Mouse (Mus musculus) forebrain, embryonic 16.5 days (tissue): ENCODE data around the gene Txnrd1. TPM values are rescaled to one million over a fixed set of nuclear protein-coding genes. Genes with fewer than 3 reads are reported as not detected.

Source experiments
- ATAC-seq: fragments of 200-750 bp; cut with Nextera tagmentation; 2 replicates; pipeline ENCODE4 v1.8.0; 2017; ENCODE audit warnings: mild to moderate bottlenecking, moderate library complexity
- H3K27ac ChIP-seq: fragments of 300-500 bp; sonication (generic); 2 replicates; pipeline ENCODE4 v1.5.1; 2014; ENCODE audit warnings: low read length, control low read depth
- H3K27me3 ChIP-seq: fragments of 300-500 bp; sonication (generic); replicated peaks from 2 replicates; pipeline ENCODE4 v1.6.1; 2014; ENCODE audit warnings: low read length; ENCODE audit not compliant: control insufficient read depth, insufficient read depth
- H3K36me3 ChIP-seq: fragments of 300-500 bp; sonication (generic); 2 replicates; pipeline ENCODE4 v1.6.1; 2014; ENCODE audit not compliant: control insufficient read depth, insufficient read depth
- H3K4me1 ChIP-seq: fragments of 300-500 bp; sonication (generic); replicated peaks from 2 replicates; pipeline ENCODE4 v1.6.1; 2014; ENCODE audit warnings: low read length; ENCODE audit not compliant: control insufficient read depth, insufficient read depth
- H3K4me2 ChIP-seq: fragments of 300-500 bp; sonication (generic); 2 replicates; pipeline ENCODE4 v1.6.1; 2014; ENCODE audit warnings: mild to moderate bottlenecking, low read length, control low read depth
- H3K4me3 ChIP-seq: fragments of 300-500 bp; sonication (generic); replicated peaks from 2 replicates; pipeline ENCODE4 v1.5.1; 2014; ENCODE audit warnings: mild to moderate bottlenecking, low read length, control low read depth
- H3K9ac ChIP-seq: fragments of 300-500 bp; sonication (generic); replicated peaks from 2 replicates; pipeline ENCODE4 v1.6.1; 2014; ENCODE audit warnings: low read depth, low read length, control low read depth
- H3K9me3 ChIP-seq: fragments of 300-500 bp; sonication (generic); 2 replicates; pipeline ENCODE4 v1.6.1; 2016; ENCODE audit warnings: low read length; ENCODE audit not compliant: control insufficient read depth
- WGBS: fragments of 180-500 bp; shearing (Covaris S2); extraction: QIAGEN DNeasy Blood & Tissue Kit; methylation state at CpG from one replicate; pipeline ENCODE4 v1.1.7; 2014; 5-methylcytosine and 5-hydroxymethylcytosine counted together
- polyA plus RNA-seq: library from polyadenylated mRNA; unstranded; fragments of >200 nt; fragmentation: Nextera tagmentation; extraction: Ambion mirVana; gene quantifications from 2 replicates; pipeline ENCODE4 v1.2.1, GENCODE M21; 2015

Txnrd1 gene
- polyA plus RNA-seq, 1 experiment from 2014 or later = 157 TPM

DNA sequence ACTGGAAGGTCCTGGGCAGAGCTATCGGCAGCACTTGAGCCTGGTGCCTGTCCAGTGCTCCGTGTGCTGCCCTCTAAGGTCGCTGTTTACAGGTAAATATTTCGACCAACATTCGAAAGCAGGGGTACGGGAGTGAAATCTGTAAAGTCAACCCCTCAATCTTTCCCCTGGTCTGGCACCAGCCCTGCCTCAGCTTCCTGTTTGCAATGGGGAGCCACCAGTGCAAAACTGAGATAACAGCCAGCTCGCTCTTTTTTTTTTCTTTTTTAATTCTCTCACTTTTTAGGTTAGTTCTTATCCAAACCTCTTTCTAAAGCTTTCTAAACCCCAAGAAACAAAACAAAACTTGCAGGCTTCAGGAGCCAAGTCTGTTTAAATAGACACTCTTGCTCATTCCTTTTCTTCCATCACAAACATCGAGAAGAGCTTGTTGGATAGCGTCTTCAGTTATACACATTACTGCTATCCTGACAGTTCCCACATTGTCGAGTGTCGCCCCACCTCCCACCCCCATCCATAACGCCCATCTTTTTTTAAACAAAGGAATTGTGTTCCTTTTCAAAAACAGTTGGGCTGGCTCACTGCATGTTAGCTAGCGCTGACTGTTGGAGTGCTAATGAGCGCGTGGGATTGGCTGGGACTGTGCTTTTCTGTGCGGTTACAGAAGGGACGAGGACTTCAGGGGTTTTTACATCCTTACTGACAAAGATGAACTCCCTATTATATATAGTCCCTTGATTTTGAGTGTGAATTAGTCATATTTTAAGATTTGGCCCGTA, 60.3 kb downstream of the Txnrd1 start:
- Histone ChIP-seq H3K4me2 (no peak overlapping the region), H3K9me3 (no peaks in the 10 kb centered on the region), H3K27ac (peak overlapping the region; percentile 17; the same call in 1 of the 2 replicates), H3K4me1 (peaks cover 16% of the 10 kb centered on the region), H3K27me3 (no peaks in the 10 kb centered on the region), H3K9ac (no peak overlapping the region), H3K4me3 (no peak overlapping the region), H3K36me3 (peaks cover 33% of the 10 kb centered on the region)
- peak; percentile 75 for ATAC-seq
- WGBS = 50% methylated on average over 18 of the region's 18 CpGs

GRCm38 (mm10) chr10:82897936-82898335, 64.2 kb downstream of the Txnrd1 start:
- Histone ChIP-seq H3K4me1 (peaks cover 27% of the 10 kb centered on the region), H3K27me3 (no peaks in the 10 kb centered on the region), H3K9ac (no peak overlapping the region), H3K4me2 (no peak overlapping the region), H3K36me3 (peaks cover 19% of the 10 kb centered on the region), H3K27ac (no peak overlapping the region), H3K9me3 (no peaks in the 10 kb centered on the region), H3K4me3 (no peak overlapping the region)
- ATAC-seq = no peak
- WGBS = 94% methylated on average over 13 of the region's 13 CpGs

- WGBS = 61% methylated on average over 7 of the region's 7 CpGs
- H3K27ac ChIP-seq = no peak overlapping the region
Measured at GRCm38 (mm10) chr10:82898893-82899292, 65.1 kb downstream of the Txnrd1 start.

DNA sequence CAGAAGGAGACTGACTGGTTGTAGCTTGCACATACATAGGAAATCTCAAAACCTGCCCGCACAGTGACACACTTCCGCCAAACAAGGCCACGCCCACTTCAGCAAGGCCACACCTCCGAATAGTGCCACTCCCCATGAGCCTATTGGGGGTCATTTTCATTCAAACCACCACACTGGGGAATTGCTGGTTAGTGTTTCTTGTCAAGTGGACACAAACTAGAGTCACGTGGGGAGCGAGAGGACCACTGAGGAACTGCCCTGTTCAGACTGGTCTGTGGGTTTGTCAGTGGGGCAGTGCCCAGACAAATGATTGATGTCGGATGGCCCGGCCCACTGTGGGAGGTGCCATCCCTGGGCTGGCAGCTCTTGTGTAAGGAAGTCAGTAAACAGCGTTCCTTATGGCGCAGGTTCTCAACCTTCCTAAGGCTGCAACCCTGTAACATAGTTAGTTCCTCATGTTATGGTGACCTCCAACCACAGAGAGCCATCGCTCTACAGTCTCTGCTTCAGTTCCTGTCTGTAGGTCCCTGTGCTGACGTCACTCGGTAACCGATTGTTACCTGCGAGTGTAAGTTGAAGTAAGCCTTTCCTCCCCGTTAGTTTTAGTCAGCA, 66.2 kb downstream of the Txnrd1 start:
- peaks cover 16% of the 10 kb centered on the region for H3K4me1 ChIP-seq
- no peak overlapping the region for H3K4me3 ChIP-seq
- peak overlapping the region; percentile 35 for H3K4me2 ChIP-seq
- ATAC-seq = peak; percentile 16; the same call in 1 of the 2 replicates
- H3K27me3 ChIP-seq = no peaks in the 10 kb centered on the region
- H3K9ac ChIP-seq = 0 out of 2 replicates have a peak overlapping the region, but pooled peaks have one; percentile 18
- 36% methylated on average over 16 of the region's 16 CpGs for WGBS
- H3K27ac ChIP-seq = peak overlapping the region; percentile 49
- no peaks in the 10 kb centered on the region for H3K9me3 ChIP-seq
- peaks cover 19% of the 10 kb centered on the region for H3K36me3 ChIP-seq

More at GRCm38 (mm10) chr10:82898893-82899292, 65.1 kb downstream of the Txnrd1 start:
- peaks cover 20% of the 10 kb centered on the region for H3K4me1 ChIP-seq
- no peak overlapping the region for H3K9ac ChIP-seq
- no peaks in the 10 kb centered on the region for H3K9me3 ChIP-seq
- H3K4me2 ChIP-seq = no peak overlapping the region
- no peak for ATAC-seq
- H3K4me3 ChIP-seq = no peak overlapping the region
- H3K27me3 ChIP-seq = no peaks in the 10 kb centered on the region
- H3K36me3 ChIP-seq = peaks cover 19% of the 10 kb centered on the region

DNA sequence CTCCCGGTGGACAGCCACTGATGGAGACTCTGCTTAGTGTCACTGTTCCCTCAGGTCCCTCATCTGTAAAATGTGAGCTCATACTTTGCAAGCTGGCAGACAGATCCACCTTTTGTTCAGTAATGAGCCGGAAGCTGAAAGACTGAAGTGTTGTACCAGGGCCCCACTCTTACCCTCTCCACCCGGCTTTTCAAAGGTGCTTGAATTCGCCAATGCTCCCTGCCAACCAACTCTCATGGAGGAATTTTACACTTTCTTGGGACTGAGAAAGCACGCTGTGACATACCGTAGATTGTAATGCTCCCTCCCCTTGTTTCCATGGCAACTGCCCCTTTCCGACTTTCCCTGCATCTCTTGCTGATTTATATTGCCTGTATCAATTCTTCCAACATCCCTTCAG, 66.8 kb downstream of the Txnrd1 start:
- no peaks in the 10 kb centered on the region for H3K9me3 ChIP-seq
- H3K36me3 ChIP-seq = peaks cover 19% of the 10 kb centered on the region
- ATAC-seq = peak; percentile 29
- H3K27me3 ChIP-seq = no peaks in the 10 kb centered on the region
- WGBS = 1% methylated on average over 7 of the region's 7 CpGs
- peak overlapping the region; percentile 56 for H3K27ac ChIP-seq
- 0 out of 2 replicates have a peak overlapping the region, but pooled peaks have one; percentile 18 for H3K9ac ChIP-seq
- H3K4me3 ChIP-seq = no peak overlapping the region; the same call in 1 of the 2 replicates
- H3K4me2 ChIP-seq = peak overlapping the region; percentile 35
- H3K4me1 ChIP-seq = peaks cover 16% of the 10 kb centered on the region

DNA sequence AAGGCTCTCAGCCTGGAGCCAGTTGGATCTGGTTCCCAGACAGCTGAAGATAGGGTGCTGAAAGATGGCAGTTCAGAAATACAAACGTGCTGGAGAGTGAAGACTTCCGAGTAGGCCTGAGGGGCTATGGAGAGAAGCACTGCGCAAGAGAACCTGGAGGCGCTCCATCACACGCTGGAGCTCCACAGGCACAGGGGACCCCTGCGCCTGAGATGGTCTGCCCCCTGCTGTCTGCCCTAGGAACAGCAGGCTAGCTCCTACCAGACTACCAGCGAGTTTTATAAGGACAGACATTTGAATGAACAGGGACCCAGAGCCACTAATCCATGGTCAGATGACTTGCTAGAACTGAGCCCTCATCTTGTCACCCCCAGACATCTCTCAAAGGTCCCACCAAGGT, 67.7 kb downstream of the Txnrd1 start:
- Histone ChIP-seq H3K4me2 (no peak overlapping the region), H3K36me3 (peaks cover 12% of the 10 kb centered on the region), H3K27ac (peak overlapping the region; percentile 56), H3K9ac (no peak overlapping the region), H3K4me3 (no peak overlapping the region), H3K4me1 (peaks cover 16% of the 10 kb centered on the region), H3K9me3 (no peaks in the 10 kb centered on the region), H3K27me3 (no peaks in the 10 kb centered on the region)
- WGBS = 4% methylated on average over 7 of the region's 7 CpGs
- peak; percentile 75 for ATAC-seq

DNA sequence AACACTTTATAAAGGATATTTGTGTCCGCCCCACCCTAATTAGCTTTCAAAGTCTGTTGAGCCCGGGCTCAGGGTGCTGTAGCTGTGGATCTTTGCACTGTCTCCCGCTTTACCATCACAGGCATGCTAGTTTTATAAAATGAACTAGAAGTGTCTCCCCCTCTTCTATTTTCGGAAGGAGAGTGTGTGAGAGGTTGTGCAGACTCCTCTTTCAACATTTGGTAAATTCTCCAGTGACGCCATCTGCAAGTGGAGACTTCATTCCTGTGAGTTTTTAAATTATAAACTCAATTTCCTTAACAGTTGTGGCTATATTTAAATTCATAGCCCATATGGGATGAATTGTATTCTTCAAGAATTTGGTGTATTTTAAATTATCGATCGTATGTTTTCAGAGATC, 74.8 kb downstream of the Txnrd1 start:
- H3K27ac ChIP-seq = no peak overlapping the region
- no peak overlapping the region for H3K4me2 ChIP-seq
- H3K9ac ChIP-seq = no peak overlapping the region
- H3K36me3 ChIP-seq = no peaks in the 10 kb centered on the region
- WGBS = 83% methylated on average over 7 of the region's 7 CpGs
- H3K4me3 ChIP-seq = no peak overlapping the region
- H3K27me3 ChIP-seq = no peaks in the 10 kb centered on the region
- no peak for ATAC-seq
- no peaks in the 10 kb centered on the region for H3K9me3 ChIP-seq
- peaks cover 5% of the 10 kb centered on the region for H3K4me1 ChIP-seq

- peak; percentile 59 for ATAC-seq
- Histone ChIP-seq H3K27me3 (no peaks in the 10 kb centered on the region), H3K4me3 (no peak overlapping the region; the same call in 1 of the 2 replicates), H3K4me2 (peak overlapping the region; percentile 39), H3K9me3 (no peaks in the 10 kb centered on the region), H3K36me3 (no peaks in the 10 kb centered on the region), H3K9ac (no peak overlapping the region), H3K4me1 (peaks cover 5% of the 10 kb centered on the region), H3K27ac (no peak overlapping the region)
- 14% methylated on average over 9 of the region's 9 CpGs for WGBS
Measured at GRCm38 (mm10) chr10:82909382-82909781, 75.6 kb downstream of the Txnrd1 start.

- Histone ChIP-seq H3K36me3 (no peaks in the 10 kb centered on the region), H3K4me1 (peaks cover 5% of the 10 kb centered on the region), H3K27me3 (no peaks in the 10 kb centered on the region), H3K9ac (no peak overlapping the region), H3K4me3 (no peak overlapping the region), H3K4me2 (no peak overlapping the region), H3K9me3 (no peaks in the 10 kb centered on the region), H3K27ac (no peak overlapping the region)
- no peak for ATAC-seq
- 71% methylated on average over 3 of the region's 3 CpGs for WGBS
Measured at GRCm38 (mm10) chr10:82910198-82910597, 76.4 kb downstream of the Txnrd1 start.
